24 mouse cellular contexts compared by ENCODE assay signal in genomic region chr16:23444231-23444630, GRCm38 (mm10). TPM values are rescaled to one million over a fixed set of nuclear protein-coding genes. Genes with fewer than 3 reads are reported as not detected.
DNase-seq lines count a peak whose midpoint lies in the region; ATAC-seq lines count a peak whose summit lies in the region.
"Had no signal": no experiment of that assay in that cellular context is flagged by ENCODE, and none has a peak within 500 bp of the region (broad histone marks: within the 10 kb centered on the region; RNA-seq: fewer than 3 reads in every experiment).

No protein-coding gene starts in this region.

- no peak overlapping the region for H3K4me2 ChIP-seq in heart, embryonic 11.5 days
- no peak overlapping the region for H3K4me2 ChIP-seq in midbrain, embryonic 13.5 days (replicated peaks)
- H3K4me2 ChIP-seq: embryonic facial prominence, embryonic 12.5 days; heart, embryonic 15.5 days; limb, embryonic 15.5 days; lung, embryonic 14.5 days had no signal

- H3K4me3 ChIP-seq in heart, embryonic 11.5 days (ENCODE audit: low read depth, low read length), result no peak overlapping the region
- no peak overlapping the region for H3K4me3 ChIP-seq in midbrain, embryonic 13.5 days (replicated peaks)
- H3K4me3 ChIP-seq: embryonic facial prominence, embryonic 12.5 days; heart, embryonic 15.5 days; limb, embryonic 15.5 days had no signal

- WGBS in heart, embryonic 11.5 days (ENCODE audit: insufficient replicate concordance), result 85% methylated on average over 4 of the region's 4 CpGs
- WGBS in midbrain, embryonic 13.5 days, result 95% methylated on average over 4 of the region's 4 CpGs

- ATAC-seq in heart, embryonic 11.5 days (replicated peaks; ENCODE audit: insufficient number of reproducible peaks, low FRiP score, low TSS enrichment), result no peak
- ATAC-seq in midbrain, embryonic 13.5 days, result no peak
- ATAC-seq: forebrain, postnatal 0 days; inflammation-experienced regulatory T-cells, adult 6 months had no signal

- no peak overlapping the region for H3K27ac ChIP-seq in heart, embryonic 11.5 days (ENCODE audit: low read depth, low read length)
- no peak overlapping the region for H3K27ac ChIP-seq in midbrain, embryonic 13.5 days
- H3K27ac ChIP-seq: embryonic facial prominence, embryonic 12.5 days; heart, embryonic 15.5 days; limb, embryonic 15.5 days had no signal

- H3K9me3 ChIP-seq in heart, embryonic 11.5 days (replicated peaks; ENCODE audit: control insufficient read depth, low read length), result no peaks in the 10 kb centered on the region
- H3K9me3 ChIP-seq in midbrain, embryonic 13.5 days, result no peaks in the 10 kb centered on the region
- H3K9me3 ChIP-seq: embryonic facial prominence, embryonic 12.5 days; heart, embryonic 15.5 days; limb, embryonic 15.5 days had no signal

- DNase-seq in heart, postnatal 36 days, result peak; percentile 19 to 24
- DNase-seq in adrenal gland, postnatal 10 days, result peak; percentile 62
- peak; percentile 21 for DNase-seq in adrenal gland, postnatal 25 days
- peak; percentile 56 for DNase-seq in lung, postnatal 14 days
- no peak for DNase-seq in embryo, embryonic 11 days
- DNase-seq: cerebellum, adult 8-10 months; forebrain, postnatal 0 days; gastrocnemius, postnatal 14 days; kidney, postnatal 25 days; lung, embryonic 14.5 days; right cerebral cortex, adult 18-20 months; spleen, adult 18-20 months; thymus, adult 18-20 months had no signal

- no peaks in the 10 kb centered on the region for H3K36me3 ChIP-seq in heart, embryonic 11.5 days (ENCODE audit: control insufficient read depth, insufficient read depth, low read length)
- H3K36me3 ChIP-seq in midbrain, embryonic 13.5 days, result no peaks in the 10 kb centered on the region
- H3K36me3 ChIP-seq: embryonic facial prominence, embryonic 12.5 days; heart, embryonic 15.5 days; limb, embryonic 15.5 days had no signal

- no peaks in the 10 kb centered on the region for H3K27me3 ChIP-seq in heart, embryonic 11.5 days (ENCODE audit: control insufficient read depth, insufficient read depth, low read length)
- no peaks in the 10 kb centered on the region for H3K27me3 ChIP-seq in midbrain, embryonic 13.5 days
- H3K27me3 ChIP-seq: embryonic facial prominence, embryonic 12.5 days; heart, embryonic 15.5 days; limb, embryonic 15.5 days had no signal

- intact Hi-C loops in heart, postnatal 36 days (cut with DNase I), result no loop called here

- no peaks in the 10 kb centered on the region for H3K4me1 ChIP-seq in heart, embryonic 11.5 days (ENCODE audit: control insufficient read depth, insufficient read depth, low read length)
- H3K4me1 ChIP-seq in midbrain, embryonic 13.5 days (replicated peaks), result no peaks in the 10 kb centered on the region
- H3K4me1 ChIP-seq: embryonic facial prominence, embryonic 12.5 days; heart, embryonic 15.5 days; limb, embryonic 15.5 days had no signal

- H3K9ac ChIP-seq in heart, embryonic 11.5 days (ENCODE audit: low read depth, low read length), result no peak overlapping the region
- H3K9ac ChIP-seq in midbrain, embryonic 13.5 days (replicated peaks), result no peak overlapping the region
- H3K9ac ChIP-seq: embryonic facial prominence, embryonic 12.5 days; forebrain, postnatal 0 days; heart, embryonic 15.5 days; limb, embryonic 15.5 days; lung, embryonic 14.5 days had no signal

RNA-seq across cellular contexts. Expression of gene Rtp1, which starts 15.3 kb away (rescaled TPM):
- total RNA-seq in heart, postnatal 36 days (2021), result not detected
- polyA plus RNA-seq in heart, embryonic 11.5 days (2014; fragmentation: Nextera tagmentation; extraction: Ambion mirVana), result not detected in 2 replicates
- not detected for total RNA-seq in adrenal gland, postnatal 10 days (2021)
- total RNA-seq in adrenal gland, postnatal 25 days (2021), result not detected in 2 replicates
- 0.08 and 0.14 TPM in 2 replicates for polyA plus RNA-seq in midbrain, embryonic 13.5 days (2015; fragmentation: Nextera tagmentation; extraction: Ambion mirVana)
- total RNA-seq: common myeloid progenitor, adult 5-6 weeks; ES-E14; gastrocnemius, postnatal 14 days had no signal
- polyA plus RNA-seq: heart, embryonic 15.5 days; hindbrain, embryonic 11.5 days; inflammation-experienced regulatory T-cells, adult 6 months; limb, embryonic 15.5 days; lung, embryonic 14.5 days; neural tube, embryonic 11.5 days; stomach, embryonic 14.5 days had no signal
